Mouse (Mus musculus) mature B cell (primary cell): ENCODE results near the gene Trp53i11.

ENCODE experiments used
- in situ Hi-C: fragments of 300-500 bp; cut with MboI; formaldehyde crosslinking; loops from 2 replicates; pipeline ENCODE4 v1.14.3; 2019

Gene Trp53i11

GRCm38 (mm10) chr2:93237055-93237454, 49.7 kb downstream of the Trp53i11 start:
- in situ Hi-C loops, result loop anchor here (25.0 kb wide), 1 partner anchor 325 kb away; the partner anchor contains the start of gene Syt13

- in situ Hi-C loops, result loop anchor here (25.0 kb wide), 1 partner anchor 327 kb away; the partner anchor contains the start of gene Syt13
Measured at GRCm38 (mm10) chr2:93238864-93239263, 51.5 kb downstream of the Trp53i11 start.

- in situ Hi-C loops, result loop anchor here (25.0 kb wide), 1 partner anchor 330 kb away; the partner anchor contains the start of gene Syt13
Measured at GRCm38 (mm10) chr2:93242166-93242565, 54.8 kb downstream of the Trp53i11 start.

GRCm38 (mm10) chr2:93243439-93244089, 56.2 kb downstream of the Trp53i11 start:
- in situ Hi-C loops, result loop anchor here (25.0 kb wide), 1 partner anchor 331 kb away; the partner anchor contains the start of gene Syt13

- in situ Hi-C loops, result loop anchor here (25.0 kb wide), 1 partner anchor 332 kb away; the partner anchor contains the start of gene Syt13
Measured at GRCm38 (mm10) chr2:93244090-93244443, 56.7 kb downstream of the Trp53i11 start.

GRCm38 (mm10) chr2:93249058-93249457, 61.7 kb downstream of the Trp53i11 start:
- in situ Hi-C loops, result loop anchor here (25.0 kb wide), 1 partner anchor 337 kb away; the partner anchor contains the start of gene Syt13

GRCm38 (mm10) chr2:93250611-93251010, 63.3 kb downstream of the Trp53i11 start:
- in situ Hi-C loops, result no loop called here
